Mouse (Mus musculus): Measurements from ENCODE around the gene Grik5. TPM values are rescaled to one million over a fixed set of nuclear protein-coding genes. Genes with fewer than 3 reads are reported as not detected.
A peak's percentile ranks its signal among the peaks of the same experiment; 100 is the strongest.

Grik5 gene
- polyA plus RNA-seq, 1 experiment from 2014 or later: 17.1 TPM

DNA sequence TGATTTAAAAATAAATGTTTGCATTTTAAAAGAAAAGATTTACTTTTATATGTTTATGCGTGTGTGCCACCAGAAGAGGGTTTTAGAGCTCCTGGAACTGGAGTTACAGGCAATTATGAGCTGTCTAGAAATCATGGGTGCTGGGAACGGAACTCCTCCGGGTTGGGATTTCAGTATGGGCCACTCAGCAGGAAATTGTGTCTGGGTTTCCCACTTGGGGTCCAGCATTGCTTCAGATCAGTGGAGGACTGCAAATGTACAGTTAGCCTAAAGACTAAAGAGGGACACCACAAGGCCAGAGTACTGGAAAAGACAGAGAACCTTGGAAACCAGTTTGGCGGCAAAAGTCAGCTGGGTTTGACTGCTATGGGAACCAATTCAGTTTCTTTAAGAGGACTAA, 98.9 kb downstream of the Grik5 start:
- Histone ChIP-seq H3K4me2 (replicated peaks) (no peak overlapping the region), H3K27me3 (no peaks in the 10 kb centered on the region), H3K4me1 (peaks cover 11% of the 10 kb centered on the region), H3K4me3 (no peak overlapping the region), H3K9me3 (replicated peaks) (no peaks in the 10 kb centered on the region), H3K36me3 (peaks cover 12% of the 10 kb centered on the region), H3K9ac (no peak overlapping the region), H3K27ac (no peak overlapping the region)
- 82% methylated on average over 4 of the region's 4 CpGs for WGBS
- no peak for ATAC-seq (ENCODE audit: low FRiP score)

DNA sequence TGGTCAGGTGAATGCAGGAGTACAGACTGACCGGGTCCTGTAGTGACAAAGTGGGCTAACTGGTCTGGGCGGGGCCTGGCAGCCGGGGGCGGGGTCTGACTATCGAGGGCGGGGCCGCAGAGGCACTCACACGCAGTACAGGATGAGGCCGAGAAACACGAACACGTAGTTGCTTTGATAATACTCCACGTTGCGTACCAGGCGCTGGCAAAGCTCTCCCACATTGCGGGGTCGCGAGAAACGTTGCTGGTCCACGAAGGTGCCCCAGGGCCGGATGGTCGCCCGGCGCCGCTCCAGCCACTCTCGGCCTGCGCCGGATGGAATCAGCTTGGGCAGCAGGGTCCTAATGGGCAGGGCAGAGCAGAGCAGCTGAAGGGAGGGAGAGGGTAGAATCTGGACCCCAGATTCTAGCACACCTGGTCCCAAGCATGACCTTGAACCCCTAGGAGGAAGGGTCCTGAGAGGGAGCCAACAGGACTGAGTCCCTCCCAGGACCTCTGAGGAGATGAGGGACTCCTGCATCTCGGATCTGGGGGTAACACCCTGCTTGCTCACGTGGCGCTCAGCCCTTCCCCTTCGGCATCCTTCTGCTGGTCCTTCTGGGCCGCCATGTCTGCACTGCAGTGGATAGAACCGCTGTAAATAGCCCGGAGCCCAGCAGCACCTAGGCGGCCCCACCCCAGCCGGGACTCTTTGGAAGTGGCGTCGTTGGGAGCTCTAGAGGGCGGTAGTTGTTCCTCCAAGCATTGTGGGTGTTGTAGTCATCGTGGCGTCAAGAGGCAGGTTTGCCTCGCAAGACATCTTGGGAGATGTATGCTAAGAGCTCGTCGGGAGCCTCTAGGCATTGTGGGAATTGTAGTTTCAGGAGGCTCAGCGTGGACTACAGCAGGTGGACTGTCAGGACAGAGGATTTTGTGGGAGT, 99.9 kb downstream of the Grik5 start, which contains the start of gene Rabac1:
Gene Rabac1 (minus strand): TSS at position 783 of the 922 bp plus-strand sequence.
- no peaks in the 10 kb centered on the region for H3K9me3 ChIP-seq (replicated peaks)
- H3K36me3 ChIP-seq: peaks cover 3% of the 10 kb centered on the region; the same call in 1 of the 2 replicates
- H3K27ac ChIP-seq: peak within 1 kb of the TSS; percentile 55
- ATAC-seq (ENCODE audit: low FRiP score): peak; percentile 92
- H3K9ac ChIP-seq: peak within 1 kb of the TSS; percentile 75
- H3K27me3 ChIP-seq: no peaks in the 10 kb centered on the region
- peaks cover 11% of the 10 kb centered on the region for H3K4me1 ChIP-seq
- peak within 1 kb of the TSS; percentile 67 for H3K4me3 ChIP-seq
- H3K4me2 ChIP-seq (replicated peaks): peak within 1 kb of the TSS; percentile 77
- under 1% methylated on average over 45 of the region's 45 CpGs for WGBS

DNA sequence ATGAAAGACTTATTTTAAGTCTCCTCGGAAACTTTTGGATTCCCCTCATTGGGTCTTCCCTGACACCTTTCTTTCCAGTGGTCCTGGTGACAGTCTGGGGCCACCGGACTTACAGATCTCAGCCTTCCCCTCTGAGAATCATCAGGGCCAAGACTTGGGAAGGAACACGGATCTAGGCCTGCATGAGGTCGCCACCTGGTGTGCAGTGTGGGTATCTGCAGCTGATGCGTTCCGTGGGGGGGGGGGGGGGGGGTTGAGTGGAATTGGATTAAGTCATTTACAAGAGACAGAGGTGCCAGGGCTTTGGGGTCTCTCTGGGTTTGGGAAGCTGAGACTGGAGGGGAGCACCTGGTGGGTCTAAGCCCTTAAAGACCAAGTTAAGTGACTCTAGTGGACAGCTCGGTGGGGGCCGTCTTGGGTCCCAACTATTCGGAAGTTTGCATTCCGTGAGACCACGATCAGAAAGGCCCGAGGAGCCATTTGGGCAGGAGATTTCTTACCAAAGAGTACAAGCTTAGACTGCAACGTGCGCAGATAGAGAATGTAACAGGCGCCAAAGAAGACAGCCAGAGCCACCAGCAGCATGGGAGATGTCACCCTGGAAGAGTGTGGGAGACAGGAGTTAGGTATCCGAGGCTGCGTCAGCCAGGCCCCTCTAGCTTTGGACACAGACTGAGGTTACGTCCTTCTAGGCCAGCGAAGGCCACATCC, 100.7 kb downstream of the Grik5 start:
- Histone ChIP-seq H3K9me3 (replicated peaks) (no peaks in the 10 kb centered on the region), H3K4me1 (peaks cover 11% of the 10 kb centered on the region), H3K4me3 (peak overlapping the region; percentile 67), H3K36me3 (peaks cover 3% of the 10 kb centered on the region; the same call in 1 of the 2 replicates), H3K27ac (peak overlapping the region; percentile 55; the same call in 1 of the 2 replicates), H3K4me2 (replicated peaks) (peak overlapping the region; percentile 77), H3K27me3 (no peaks in the 10 kb centered on the region), H3K9ac (peak overlapping the region; percentile 75)
- peak; percentile 7; the same call in 1 of the 2 replicates for ATAC-seq (ENCODE audit: low FRiP score)
- 10% methylated on average over 18 of the region's 19 CpGs for WGBS

DNA sequence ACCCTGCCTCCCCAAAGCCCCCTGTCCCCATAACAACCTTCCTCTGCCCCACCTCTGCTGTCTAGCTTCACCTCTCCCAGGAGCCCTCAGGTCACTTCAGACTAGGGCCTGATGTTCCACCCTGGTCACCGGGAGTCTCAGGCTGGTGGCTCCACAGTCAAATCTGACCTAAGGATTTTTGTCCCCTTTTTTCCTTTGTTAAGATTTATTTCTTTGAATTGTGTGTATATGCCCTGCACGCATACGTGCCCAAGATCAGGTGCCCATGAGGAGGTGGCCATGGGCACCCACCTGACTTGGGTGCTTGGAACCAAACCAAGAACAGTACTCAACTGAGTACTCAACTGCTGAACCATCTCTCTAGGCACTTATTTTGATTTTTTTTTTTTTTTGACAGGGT, 101.8 kb downstream of the Grik5 start:
- no peak overlapping the region for H3K27ac ChIP-seq
- H3K4me3 ChIP-seq: no peak overlapping the region
- no peaks in the 10 kb centered on the region for H3K9me3 ChIP-seq (replicated peaks)
- H3K9ac ChIP-seq: no peak overlapping the region
- peaks cover 11% of the 10 kb centered on the region for H3K4me1 ChIP-seq
- ATAC-seq (ENCODE audit: low FRiP score): no peak
- 96% methylated on average over 3 of the region's 3 CpGs for WGBS
- no peak overlapping the region for H3K4me2 ChIP-seq (replicated peaks)
- peaks cover 3% of the 10 kb centered on the region; the same call in 1 of the 2 replicates for H3K36me3 ChIP-seq
- no peaks in the 10 kb centered on the region for H3K27me3 ChIP-seq

DNA sequence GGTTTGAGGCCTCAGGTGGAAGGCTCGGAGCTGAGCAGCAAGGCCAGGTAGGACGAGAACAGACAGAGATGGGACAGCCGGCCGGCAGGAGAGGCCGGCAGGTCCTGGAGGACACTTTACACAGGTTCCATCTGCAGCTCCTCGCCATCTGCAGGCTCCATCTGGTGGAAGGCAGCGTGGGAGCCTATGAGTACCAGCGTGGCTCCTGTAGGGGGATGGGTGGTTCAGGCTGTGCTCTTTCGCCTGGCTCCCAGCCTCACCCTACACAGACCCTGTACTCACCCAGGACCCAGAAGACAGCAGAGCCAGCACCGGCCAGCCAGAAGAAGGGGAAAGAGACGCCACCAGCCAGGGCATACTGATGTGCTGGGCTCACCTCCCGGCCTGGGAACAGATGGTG, 102.3 kb downstream of the Grik5 start:
- no peak overlapping the region for H3K4me2 ChIP-seq (replicated peaks)
- no peaks in the 10 kb centered on the region for H3K27me3 ChIP-seq
- H3K27ac ChIP-seq: no peak overlapping the region
- WGBS: 77% methylated on average over 12 of the region's 12 CpGs
- H3K4me3 ChIP-seq: no peak overlapping the region
- peaks cover 3% of the 10 kb centered on the region; the same call in 1 of the 2 replicates for H3K36me3 ChIP-seq
- no peak overlapping the region for H3K9ac ChIP-seq
- H3K9me3 ChIP-seq (replicated peaks): no peaks in the 10 kb centered on the region
- no peak for ATAC-seq (ENCODE audit: low FRiP score)
- H3K4me1 ChIP-seq: peaks cover 11% of the 10 kb centered on the region

DNA sequence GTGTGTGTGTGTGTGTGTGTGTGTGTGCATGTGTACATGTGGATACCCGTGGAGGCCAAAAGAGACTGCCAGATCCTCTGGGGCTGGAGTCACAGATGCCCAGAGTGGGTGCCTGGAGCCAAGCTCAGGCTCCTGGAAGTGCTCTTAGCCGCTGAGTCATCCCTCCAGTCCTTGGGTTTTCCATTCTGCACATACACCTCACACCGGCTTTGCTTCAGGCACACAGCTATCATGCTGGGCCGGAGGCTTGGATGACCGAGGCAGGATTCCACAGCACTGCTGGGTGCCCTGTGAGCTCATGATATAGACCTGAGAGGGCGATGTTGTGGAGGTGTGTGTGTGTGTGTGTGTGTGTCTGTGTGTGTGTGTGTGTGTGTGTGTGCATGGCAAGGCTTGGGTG, 103.7 kb downstream of the Grik5 start:
- WGBS: 81% methylated on average over 6 of the region's 6 CpGs
- H3K36me3 ChIP-seq: peaks cover 3% of the 10 kb centered on the region; the same call in 1 of the 2 replicates
- peaks cover 11% of the 10 kb centered on the region for H3K4me1 ChIP-seq
- ATAC-seq (ENCODE audit: low FRiP score): no peak
- no peak overlapping the region for H3K9ac ChIP-seq
- H3K4me3 ChIP-seq: no peak overlapping the region
- no peaks in the 10 kb centered on the region for H3K9me3 ChIP-seq (replicated peaks)
- H3K4me2 ChIP-seq (replicated peaks): no peak overlapping the region
- no peak overlapping the region for H3K27ac ChIP-seq
- no peaks in the 10 kb centered on the region for H3K27me3 ChIP-seq

DNA sequence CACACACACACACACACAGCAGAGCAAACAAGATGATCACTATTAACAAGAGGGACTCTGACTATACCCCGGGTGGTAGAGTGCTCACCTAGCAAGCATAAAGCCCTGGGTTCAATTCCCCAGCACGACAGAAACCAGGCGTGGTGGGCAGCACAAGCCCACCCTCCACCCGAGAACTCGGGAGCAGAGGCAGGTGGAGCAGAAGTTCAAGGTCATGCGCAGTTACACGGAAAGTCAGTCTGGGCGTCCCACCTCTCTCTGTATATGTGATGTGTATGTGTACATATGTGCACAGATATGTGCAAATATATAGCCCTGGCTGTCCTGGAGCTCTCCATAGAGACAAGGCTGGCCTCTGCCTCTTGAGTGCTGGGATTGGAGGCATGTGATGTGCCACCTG, 104.2 kb downstream of the Grik5 start:
- ATAC-seq (ENCODE audit: low FRiP score): no peak
- Histone ChIP-seq H3K4me2 (replicated peaks) (no peak overlapping the region), H3K4me3 (no peak overlapping the region), H3K36me3 (peaks cover 3% of the 10 kb centered on the region; the same call in 1 of the 2 replicates), H3K9me3 (replicated peaks) (no peaks in the 10 kb centered on the region), H3K4me1 (peaks cover 11% of the 10 kb centered on the region), H3K9ac (no peak overlapping the region), H3K27ac (no peak overlapping the region), H3K27me3 (no peaks in the 10 kb centered on the region)
- 84% methylated on average over 8 of the region's 8 CpGs for WGBS

DNA sequence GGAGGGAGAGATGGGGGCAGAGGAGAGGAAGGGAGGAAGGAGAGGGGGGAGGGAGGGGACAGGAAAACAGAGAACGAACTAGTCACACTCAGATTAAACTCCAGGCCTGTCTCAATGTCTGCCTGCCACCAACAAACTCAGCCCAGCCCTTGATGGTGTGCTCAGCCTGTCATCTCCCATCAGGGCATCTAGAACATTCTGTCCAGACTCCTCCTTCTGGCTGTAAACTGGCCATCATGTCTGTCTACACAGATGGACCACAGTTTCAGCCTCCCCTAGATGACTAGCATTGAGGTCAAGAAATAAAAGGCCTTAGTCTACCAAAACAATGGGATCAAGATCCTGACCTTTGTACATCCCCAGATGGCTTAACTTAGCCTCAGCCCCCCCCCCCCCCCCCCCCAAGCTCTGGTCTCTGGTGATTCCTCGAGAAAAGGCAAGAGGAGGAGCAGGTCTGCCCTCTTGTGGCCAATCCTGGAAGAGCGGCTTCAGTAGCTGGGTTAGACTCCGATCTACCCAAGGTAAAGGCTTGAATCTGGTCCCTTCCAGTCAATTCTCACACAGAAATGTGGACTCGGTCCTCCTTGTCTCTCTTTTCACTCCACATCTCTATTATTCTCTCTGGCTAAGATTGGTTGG, 107.1 kb downstream of the Grik5 start:
- Histone ChIP-seq H3K27ac (no peak overlapping the region), H3K36me3 (peaks cover 3% of the 10 kb centered on the region; the same call in 1 of the 2 replicates), H3K4me3 (no peak overlapping the region), H3K27me3 (no peaks in the 10 kb centered on the region), H3K9me3 (replicated peaks) (no peaks in the 10 kb centered on the region), H3K9ac (no peak overlapping the region), H3K4me2 (replicated peaks) (no peak overlapping the region), H3K4me1 (no peaks in the 10 kb centered on the region)
- ATAC-seq (ENCODE audit: low FRiP score): 0 out of 2 replicates have a peak, but pooled peaks have one; percentile 42
- WGBS: 14% methylated on average over 5 of the region's 5 CpGs

DNA sequence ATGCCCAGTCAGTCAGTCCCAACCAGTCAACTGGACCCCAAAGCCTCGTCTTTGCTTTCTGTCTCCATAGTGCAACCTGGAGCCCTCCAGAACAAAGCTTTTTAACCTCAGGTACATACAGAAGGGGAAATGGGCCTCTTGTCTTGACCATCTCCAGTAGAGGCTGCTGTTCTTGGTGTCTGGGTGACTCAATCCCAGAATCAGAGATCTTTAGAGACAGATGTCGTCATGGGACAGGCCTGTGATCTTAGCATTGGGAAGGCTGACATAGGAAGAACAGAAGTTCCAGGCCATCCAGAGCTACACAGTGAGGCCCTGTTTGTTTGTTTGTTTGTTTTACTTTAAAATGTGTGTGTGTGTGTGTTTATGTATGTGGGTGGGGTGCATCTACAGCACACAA, 107.9 kb downstream of the Grik5 start:
- H3K27me3 ChIP-seq: no peaks in the 10 kb centered on the region
- ATAC-seq (ENCODE audit: low FRiP score): no peak
- no peak overlapping the region for H3K9ac ChIP-seq
- no peak overlapping the region for H3K4me2 ChIP-seq (replicated peaks)
- no peaks in the 10 kb centered on the region for H3K4me1 ChIP-seq
- no peak overlapping the region for H3K27ac ChIP-seq
- H3K36me3 ChIP-seq: no peaks in the 10 kb centered on the region
- WGBS: 74% methylated on average over 2 of the region's 2 CpGs
- H3K9me3 ChIP-seq (replicated peaks): no peaks in the 10 kb centered on the region
- H3K4me3 ChIP-seq: no peak overlapping the region

Small RNA genes within 50 kb of the gene (microRNA-seq; reads per million reads assigned to microRNA genes)
- not detected for gene Mir6537
- not detected for gene Mir7046
- not detected for gene Mir7047

Other genes starting within 250 kb of the Grik5 start
- 28.6 and 37.8 TPM in 2 replicates for gene Gm9844, start 210.1 kb downstream of the Grik5 start, polyA plus RNA-seq (2016; fragmentation: Nextera tagmentation; extraction: Ambion mirVana)
- not detected in 2 replicates for gene Lypd4, start 202.4 kb downstream of the Grik5 start, polyA plus RNA-seq (2016; fragmentation: Nextera tagmentation; extraction: Ambion mirVana)
- 0.27 TPM in 1 of 2 replicates, not detected in the other for gene Dmrtc2, start 202.3 kb downstream of the Grik5 start, polyA plus RNA-seq (2016; fragmentation: Nextera tagmentation; extraction: Ambion mirVana)
- 1,212 and 1,459 TPM in 2 replicates for gene Rps19, start 188.0 kb downstream of the Grik5 start, polyA plus RNA-seq (2016; fragmentation: Nextera tagmentation; extraction: Ambion mirVana)
- gene Cd79a, start 175.0 kb downstream of the Grik5 start, polyA plus RNA-seq (2016; fragmentation: Nextera tagmentation; extraction: Ambion mirVana): 0.23 and 0.36 TPM in 2 replicates
- gene Arhgef1, start 169.4 kb downstream of the Grik5 start, polyA plus RNA-seq (2016; fragmentation: Nextera tagmentation; extraction: Ambion mirVana): 91.2 and 91.8 TPM in 2 replicates
- 9.4 and 13.8 TPM in 2 replicates for gene Gm4881, start 127.9 kb downstream of the Grik5 start, polyA plus RNA-seq (2016; fragmentation: Nextera tagmentation; extraction: Ambion mirVana)
- 122 and 138 TPM in 2 replicates for gene Rabac1, start 99.6 kb downstream of the Grik5 start, polyA plus RNA-seq (2016; fragmentation: Nextera tagmentation; extraction: Ambion mirVana)
- 110 and 121 TPM in 2 replicates for gene Atp1a3, start 66.4 kb downstream of the Grik5 start, polyA plus RNA-seq (2016; fragmentation: Nextera tagmentation; extraction: Ambion mirVana)
- 39.8 and 40.8 TPM in 2 replicates for gene Zfp574, start 221 bp upstream of the Grik5 start, polyA plus RNA-seq (2016; fragmentation: Nextera tagmentation; extraction: Ambion mirVana)
- 38.6 and 40.3 TPM in 2 replicates for gene Pou2f2, start 107.4 kb upstream of the Grik5 start, polyA plus RNA-seq (2016; fragmentation: Nextera tagmentation; extraction: Ambion mirVana)
- gene Dedd2, start 148.3 kb upstream of the Grik5 start, polyA plus RNA-seq (2016; fragmentation: Nextera tagmentation; extraction: Ambion mirVana): 11.9 and 13.9 TPM in 2 replicates
- 2.3 and 2.9 TPM in 2 replicates for gene Zfp526, start 149.1 kb upstream of the Grik5 start, polyA plus RNA-seq (2016; fragmentation: Nextera tagmentation; extraction: Ambion mirVana)
- gene Gsk3a, start 165.5 kb upstream of the Grik5 start, polyA plus RNA-seq (2016; fragmentation: Nextera tagmentation; extraction: Ambion mirVana): 17.2 and 19.6 TPM in 2 replicates
- 10.4 and 13.6 TPM in 2 replicates for gene Erf, start 178.4 kb upstream of the Grik5 start, polyA plus RNA-seq (2016; fragmentation: Nextera tagmentation; extraction: Ambion mirVana)
- gene Cic, start 195.4 kb upstream of the Grik5 start, polyA plus RNA-seq (2016; fragmentation: Nextera tagmentation; extraction: Ambion mirVana): 41.1 and 42.4 TPM in 2 replicates
- gene Pafah1b3, start 225.6 kb upstream of the Grik5 start, polyA plus RNA-seq (2016; fragmentation: Nextera tagmentation; extraction: Ambion mirVana): 391 and 405 TPM in 2 replicates
- 0.87 and 1.1 TPM in 2 replicates for gene Prr19, start 229.1 kb upstream of the Grik5 start, polyA plus RNA-seq (2016; fragmentation: Nextera tagmentation; extraction: Ambion mirVana)
- gene Tmem145, start 233.8 kb upstream of the Grik5 start, polyA plus RNA-seq (2016; fragmentation: Nextera tagmentation; extraction: Ambion mirVana): 24.3 and 25.9 TPM in 2 replicates
- gene Megf8, start 244.8 kb upstream of the Grik5 start, polyA plus RNA-seq (2016; fragmentation: Nextera tagmentation; extraction: Ambion mirVana): 20.9 and 23.0 TPM in 2 replicates